Mouse (Mus musculus) urinary bladder, postnatal 14 days (tissue): Measurements from ENCODE around the gene Cyp4f37.

ENCODE experiments used
- DNase-seq: peaks from one replicate; pipeline ENCODE4 v3.0.0; 2021; ENCODE audit warnings: low spot score

Cyp4f37 gene

GRCm38 (mm10) chr17:32685048-32685750 is 64.1 kb downstream of the Cyp4f37 start, which contains the start of gene Cyp4f15:
TSS of gene Cyp4f15 (plus strand) at chr17:32685627.
- DNase-seq: peak; percentile 49
